Mouse (Mus musculus) lung, adult 2 months (tissue): ENCODE results near the gene Csnk1e.

Experiments used
- CTCF ChIP-seq: fragments of 200-500 bp; IDR thresholded peaks from 2 replicates; pipeline ENCODE4 v1.5.1; 2011; ENCODE audit warnings: mild to moderate bottlenecking, low read length, control low read depth; ENCODE audit not compliant: insufficient read depth
- POLR2A ChIP-seq: fragments of 200-500 bp; IDR thresholded peaks from 2 replicates; pipeline ENCODE4 v1.6.1; 2011; ENCODE audit warnings: low read depth, mild to moderate bottlenecking, control low read depth, low read length, borderline replicate concordance; ENCODE audit errors: extremely low read depth

- TF ChIP-seq CTCF (no peak), POLR2A (no peak)
Measured at GRCm38 (mm10) chr15:79424602-79425001, 30.8 kb downstream of the Csnk1e start.
